Mouse (Mus musculus) bone marrow, adult 2 months (tissue): ENCODE results near the gene Clcn3. TPM values are rescaled to one million over a fixed set of nuclear protein-coding genes. Genes with fewer than 3 reads are reported as not detected.
"Not testable (repeated sequence)": the region's sequence is repeated elsewhere in the genome, so short reads cannot be mapped to it uniquely, and the experiment has no call there.

Experiments
- H3K27ac ChIP-seq: fragments of 200-500 bp; 2 replicates; pipeline ENCODE4 v1.5.1; 2012; ENCODE audit warnings: low read depth, mild to moderate bottlenecking, control low read depth, inconsistent platforms, low read length; ENCODE audit not compliant: control insufficient read depth, poor library complexity, insufficient read depth
- H3K4me1 ChIP-seq: fragments of 200-500 bp; 2 replicates; pipeline ENCODE4 v1.6.1; 2011; ENCODE audit warnings: low read length; ENCODE audit not compliant: control insufficient read depth, insufficient read depth
- H3K4me3 ChIP-seq: fragments of 200-500 bp; replicated peaks from 2 replicates; pipeline ENCODE3; 2011; ENCODE audit warnings: mild to moderate bottlenecking, low read depth, low read length, control low read depth; ENCODE audit not compliant: control insufficient read depth
- CTCF ChIP-seq: fragments of 200-500 bp; IDR thresholded peaks from 2 replicates; pipeline ENCODE4 v1.5.1; 2011; ENCODE audit warnings: low read length, control low read depth; ENCODE audit not compliant: control insufficient read depth, insufficient read depth
- POLR2A ChIP-seq: fragments of 200-500 bp; IDR thresholded peaks from 2 replicates; pipeline ENCODE4 v1.6.1; 2011; ENCODE audit warnings: low read depth, mild to moderate bottlenecking, control low read depth, low read length, borderline replicate concordance; ENCODE audit not compliant: control insufficient read depth
- WGBS: fragments of 180-500 bp; shearing (Covaris S2); methylation state at CpG from one replicate; pipeline ENCODE4 v1.1.7; 2018; 5-methylcytosine and 5-hydroxymethylcytosine counted together
- polyA plus RNA-seq: library from polyadenylated mRNA; stranded (reverse); fragments of >200 nt; gene quantifications from 2 replicates; pipeline ENCODE4 v1.2.4, GENCODE M21; 2011; ENCODE audit warnings: low replicate concordance; ENCODE audit not compliant: missing spikeins, insufficient read depth, insufficient read length

The Clcn3 gene
- 35.2 and 45.1 TPM in 2 replicates for polyA plus RNA-seq

GRCm38 (mm10) chr8:60982701-60983687 is at the start of gene Clcn3:
TSS of gene Clcn3 (minus strand) at chr8:60983300.
- Histone ChIP-seq H3K27ac (peak within 1 kb of the TSS; percentile 96), H3K4me1 (no peaks in the 10 kb centered on the region), H3K4me3 (peak within 1 kb of the TSS; percentile 99)
- TF ChIP-seq CTCF (no peak), POLR2A (peak; percentile 96)
- under 1% methylated on average over 101 of the region's 101 CpGs for WGBS

- WGBS, result 79% methylated on average over 3 of the region's 3 CpGs
- no peaks in the 10 kb centered on the region; the same call in 1 of the 2 replicates for H3K4me1 ChIP-seq
- no peak overlapping the region for H3K27ac ChIP-seq
- no peak for TF ChIP-seq POLR2A
- TF ChIP-seq CTCF, result no peak
- H3K4me3 ChIP-seq, result no peak overlapping the region
Observed at GRCm38 (mm10) chr8:60996468-60996867, 13.4 kb upstream of the Clcn3 start.

GRCm38 (mm10) chr8:60993639-60993986 is 10.5 kb upstream of the Clcn3 start:
- peak overlapping the region; percentile 93 for H3K27ac ChIP-seq
- 3% methylated on average over 12 of the region's 12 CpGs for WGBS

GRCm38 (mm10) chr8:60992910-60993638 is 10.0 kb upstream of the Clcn3 start, which contains the start of gene Nek1:
TSS of gene Nek1 (plus strand) at chr8:60993195.
- Histone ChIP-seq H3K27ac (peak within 1 kb of the TSS; percentile 93), H3K4me1 (no peaks in the 10 kb centered on the region; the same call in 1 of the 2 replicates), H3K4me3 (peak within 1 kb of the TSS; percentile 88)
- TF ChIP-seq POLR2A (peak; percentile 82), CTCF (no peak)
- under 1% methylated on average over 57 of the region's 57 CpGs for whole genome bisulfite sequencing

More at GRCm38 (mm10) chr8:60993639-60993986, 10.5 kb upstream of the Clcn3 start:
- peak overlapping the region; percentile 83 for H3K4me3 ChIP-seq
- TF ChIP-seq POLR2A, result no peak
- TF ChIP-seq CTCF, result peak; percentile 8; the same call in 1 of the 2 replicates
- H3K4me1 ChIP-seq, result no peaks in the 10 kb centered on the region; the same call in 1 of the 2 replicates

- Histone ChIP-seq H3K4me1 (no peaks in the 10 kb centered on the region; the same call in 1 of the 2 replicates), H3K27ac (peak overlapping the region; percentile 83), H3K4me3 (peak overlapping the region; percentile 88)
- TF ChIP-seq POLR2A, result no peak
- TF ChIP-seq CTCF, result no peak
- 1% methylated on average over 16 of the region's 16 CpGs for WGBS
Observed at GRCm38 (mm10) chr8:60992561-60992909, 9.4 kb upstream of the Clcn3 start.

- not testable (repeated sequence) for H3K4me3 ChIP-seq, H3K4me1 ChIP-seq, H3K27ac ChIP-seq
- WGBS, result 84% methylated on average over 17 of the region's 17 CpGs
Observed at GRCm38 (mm10) chr8:60984260-60985010, 1.3 kb upstream of the Clcn3 start.

- Histone ChIP-seq H3K4me3 (peak overlapping the region; percentile 99), H3K27ac (peak overlapping the region; percentile 96), H3K4me1 (no peaks in the 10 kb centered on the region)
- TF ChIP-seq CTCF (peak; percentile 51), POLR2A (no peak)
- WGBS, result 5% methylated on average over 9 of the region's 9 CpGs
Observed at GRCm38 (mm10) chr8:60983688-60984079, 584 bp upstream of the Clcn3 start.
